Mouse (Mus musculus): Measurements from ENCODE around the gene Olfr1507. TPM values are rescaled to one million over a fixed set of nuclear protein-coding genes. Genes with fewer than 3 reads are reported as not detected.
A peak's percentile ranks its signal among the peaks of the same experiment; 100 is the strongest.

The Olfr1507 gene
- not detected for total RNA-seq (2022)

DNA sequence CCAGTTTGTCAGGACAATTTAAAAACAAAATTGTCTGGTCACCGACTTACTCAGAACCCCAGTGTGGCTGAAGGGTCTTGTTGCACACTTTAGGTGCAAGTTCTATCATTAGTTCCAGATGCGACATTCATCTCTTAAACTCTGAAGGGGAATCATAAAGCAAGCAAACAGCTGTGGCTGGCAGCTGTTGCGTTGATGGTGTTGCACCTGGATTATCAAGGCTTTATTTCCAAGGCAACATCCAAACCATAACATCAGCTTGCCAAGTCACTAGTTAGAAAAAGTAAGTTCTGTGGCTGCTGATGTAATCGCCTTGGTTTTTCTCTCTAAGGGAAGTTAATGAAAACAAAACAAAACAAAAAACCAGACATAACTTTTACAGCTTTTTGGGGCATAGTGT lies at the start of gene Olfr1507:
TSS of gene Olfr1507 (minus strand) at position 234 of the 400 bp plus-strand sequence.
- no peak for DNase-seq (ENCODE audit: low spot score in 2 of 2)

GRCm38 (mm10) chr14:52533336-52533735 lies 37.8 kb upstream of the Olfr1507 start:
- DNase-seq (ENCODE audit: low spot score in 2 of 2): peak in 1 of 2 experiments; percentile 2

DNA sequence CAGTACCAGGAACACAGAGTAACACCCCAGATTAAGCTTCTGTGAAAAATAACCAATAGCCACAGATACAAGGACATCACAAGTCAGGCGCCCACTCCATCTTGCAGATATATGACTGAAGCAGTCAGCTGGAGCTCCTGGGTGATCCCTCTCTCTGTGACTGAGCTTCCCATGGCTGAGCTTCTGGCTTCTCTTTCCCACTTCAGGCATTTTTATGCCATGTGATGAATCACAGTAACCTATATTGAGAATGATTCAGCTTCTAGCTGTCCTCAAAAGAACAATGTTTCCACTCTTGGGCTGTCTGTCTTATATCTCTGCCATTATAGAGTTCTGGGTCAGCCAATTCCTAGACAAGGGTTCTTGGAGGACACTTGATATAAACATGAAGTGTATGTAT lies 29.4 kb upstream of the Olfr1507 start:
- no peak for DNase-seq (ENCODE audit: low spot score in 2 of 2)

DNA sequence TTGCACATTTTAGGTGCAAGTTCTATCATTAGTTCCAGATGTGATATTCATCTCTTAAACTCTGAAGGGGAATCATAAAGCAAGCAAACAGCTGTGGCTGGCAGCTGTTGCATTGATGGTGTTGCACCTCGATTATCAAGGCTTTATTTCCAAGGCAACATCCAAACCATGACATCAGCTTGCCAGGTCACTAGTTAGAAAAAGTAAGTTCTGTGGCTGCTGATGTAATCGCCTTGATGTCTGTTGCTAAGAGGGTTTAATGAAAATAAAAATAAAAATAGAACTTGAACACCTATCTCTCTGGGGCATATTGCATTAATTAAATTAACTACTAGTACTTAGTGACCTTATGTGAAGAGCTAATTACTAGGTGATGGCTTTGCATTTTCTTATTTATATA lies 28.2 kb downstream of the Olfr1507 start, which contains the start of gene Olfr1508:
TSS of gene Olfr1508 (minus strand) at position 101 of the 400 bp plus-strand sequence.
- DNase-seq (ENCODE audit: low spot score in 2 of 2): no peak

DNA sequence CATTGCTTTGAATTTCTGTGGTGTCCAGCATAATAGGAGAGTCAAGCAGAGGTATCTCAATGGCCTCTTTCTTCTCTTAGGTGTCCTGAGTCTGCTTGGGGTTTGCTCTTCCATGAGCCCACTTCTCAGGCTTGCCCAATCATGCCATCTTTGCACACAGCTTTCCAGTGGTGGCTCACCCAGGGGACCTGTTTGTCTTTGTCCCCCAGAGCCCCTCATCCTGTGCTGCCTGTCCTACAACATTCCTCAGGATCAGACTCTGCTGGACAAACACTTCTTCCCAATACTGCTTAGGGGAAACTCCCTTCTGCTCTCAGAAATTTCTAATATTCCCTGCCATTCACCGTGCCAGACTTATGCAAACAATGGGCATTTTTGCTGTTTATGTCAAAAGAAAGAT lies 29.8 kb downstream of the Olfr1507 start:
- no peak for DNase-seq (ENCODE audit: low spot score in 2 of 2)

DNA sequence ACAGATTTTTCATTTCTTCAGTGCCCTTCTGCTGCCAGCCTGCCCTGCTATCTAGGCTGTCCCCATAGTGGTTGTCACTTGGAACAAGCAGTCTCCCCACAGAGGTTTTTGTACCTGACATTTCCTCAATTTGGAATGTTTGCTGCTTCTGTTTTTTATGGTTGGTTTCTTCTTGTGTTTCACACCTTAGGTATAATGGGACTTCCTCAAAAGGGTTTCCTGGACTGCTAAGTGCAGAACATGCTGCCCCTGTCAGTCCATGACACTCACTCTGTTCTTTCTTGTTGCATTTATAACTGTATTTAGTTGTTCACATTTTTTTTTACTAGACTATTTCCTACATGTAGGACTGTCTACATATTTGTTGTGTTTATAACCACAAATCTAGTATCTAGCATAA lies 33.6 kb downstream of the Olfr1507 start:
- no peak for DNase-seq (ENCODE audit: low spot score in 2 of 2)

DNA sequence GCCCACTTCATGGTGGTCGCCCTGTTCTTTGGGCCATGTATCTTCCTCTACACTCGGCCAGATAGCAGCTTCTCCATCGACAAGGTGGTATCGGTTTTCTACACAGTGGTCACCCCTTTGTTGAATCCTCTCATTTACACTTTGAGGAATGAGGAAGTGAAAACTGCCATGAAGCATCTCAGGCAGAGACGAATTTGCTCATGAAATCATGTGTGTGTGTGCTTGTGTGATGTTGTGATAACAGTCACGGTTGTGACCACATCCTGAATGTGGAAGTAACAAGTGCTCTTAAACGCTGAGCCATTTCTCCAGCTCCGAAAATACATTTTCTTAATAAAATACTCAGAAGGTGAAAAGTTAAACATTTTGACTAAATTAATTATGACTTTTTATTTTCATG lies 44.4 kb downstream of the Olfr1507 start:
- DNase-seq (ENCODE audit: low spot score in 2 of 2): no peak

DNA sequence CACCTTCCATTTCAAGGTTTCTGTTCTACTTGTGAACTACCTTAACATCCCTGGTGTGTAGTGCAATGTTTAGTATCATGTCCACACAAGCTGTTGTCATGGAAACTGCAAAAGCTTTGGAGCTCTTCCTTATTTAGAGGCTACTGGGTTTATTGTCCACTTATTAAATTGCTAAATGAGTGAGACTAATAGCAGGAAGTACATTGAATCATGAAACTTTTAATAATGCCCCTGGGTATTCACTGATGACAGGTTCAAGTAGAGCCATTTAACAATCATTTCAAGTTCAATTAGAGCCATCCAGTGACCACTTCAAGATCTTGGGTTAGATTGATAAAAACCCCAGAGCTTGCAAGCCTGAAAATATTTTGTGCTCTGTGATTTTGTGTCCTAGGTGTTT lies 52.9 kb downstream of the Olfr1507 start, which contains the start of gene Olfr1509:
TSS of gene Olfr1509 (plus strand) at position 301 of the 400 bp plus-strand sequence.
- DNase-seq (ENCODE audit: low spot score in 2 of 2): no peak

Other genes with a start within 250 kb of the Olfr1507 start
- gene Chd8, start 238.0 kb downstream of the Olfr1507 start, total RNA-seq (2022): 100 to 1,000 TPM in 3 of 4 experiments, 10 to 100 TPM in 1; 94.4 to 117 (median 110) TPM
- gene Tox4, start 216.6 kb downstream of the Olfr1507 start, total RNA-seq (2022): 10 to 100 TPM; 58.5 to 76.8 (median 70.4) TPM
- gene Rab2b, start 216.2 kb downstream of the Olfr1507 start, total RNA-seq (2022): 10 to 100 TPM; 33.2 to 41.8 (median 37.8) TPM
- gene Mettl3, start 190.6 kb downstream of the Olfr1507 start, total RNA-seq (2022): 10 to 100 TPM; 35.5 to 54.7 (median 43.9) TPM
- gene Sall2, start 167.0 kb downstream of the Olfr1507 start, total RNA-seq (2022): 10 to 100 TPM; 44.9 to 46.8 (median 45.8) TPM
- gene Olfr1513, start 139.3 kb downstream of the Olfr1507 start, total RNA-seq (2022): not detected
- not detected for gene Olfr1512, start 116.6 kb downstream of the Olfr1507 start, total RNA-seq (2022)
- gene Olfr1511, start 98.4 kb downstream of the Olfr1507 start, total RNA-seq (2022): not detected
- gene Olfr1510, start 81.4 kb downstream of the Olfr1507 start, total RNA-seq (2022): not detected
- not detected for gene Olfr1509, start 52.8 kb downstream of the Olfr1507 start, total RNA-seq (2022)
- gene Olfr1508, start 28.3 kb downstream of the Olfr1507 start, total RNA-seq (2022): not detected

Data from layer of hippocampus, adult 8-10 months (tissue).